Mouse (Mus musculus) megakaryocyte, embryonic 14.5 days (primary cell): ENCODE results near the gene Cmas.

Experiments
- FLI1 ChIP-seq: IDR thresholded peaks from 2 replicates; pipeline ENCODE4 v1.6.1; 2012; ENCODE audit warnings: low read length, inconsistent platforms, mixed read lengths
- GATA1 ChIP-seq: IDR thresholded peaks from 3 replicates; pipeline ENCODE4 v1.6.1; 2012; ENCODE audit warnings: mixed read lengths, low read length, inconsistent platforms, borderline replicate concordance

DNA sequence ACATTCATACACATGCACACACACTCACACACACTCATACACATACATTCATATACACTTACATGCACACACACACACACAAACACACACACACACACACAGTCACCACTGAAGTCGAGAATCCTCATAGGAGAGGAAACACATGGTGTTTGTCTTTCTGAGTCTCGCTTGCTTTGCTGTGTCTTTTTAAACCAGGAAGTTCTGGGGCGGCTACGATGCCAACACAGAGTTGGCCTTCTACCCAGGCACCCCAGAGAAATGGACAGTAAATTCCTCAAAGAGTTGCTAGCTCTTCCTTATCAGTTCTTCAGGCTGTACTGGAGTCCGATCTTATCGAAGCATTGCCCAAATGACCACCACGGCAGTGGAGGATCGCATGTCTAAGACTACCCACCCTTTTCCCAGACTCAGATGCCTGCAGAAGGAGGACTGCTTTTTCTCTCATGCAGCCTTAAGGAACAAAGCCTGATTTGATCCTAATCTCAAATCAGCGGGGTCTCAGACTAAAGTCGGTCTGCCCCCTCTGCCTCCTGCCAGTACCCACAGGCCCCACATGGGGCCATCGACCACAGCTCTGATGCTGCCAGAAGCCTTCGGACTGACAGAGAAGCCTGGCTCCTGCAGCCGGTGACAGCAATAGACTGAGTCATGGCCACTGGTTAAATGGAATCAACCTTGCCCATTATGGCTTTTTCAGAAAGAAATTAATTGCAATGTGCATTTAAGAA lies 35.9 kb downstream of the Cmas start:
- TF ChIP-seq GATA1 (no peak), FLI1 (no peak)
